Mouse (Mus musculus): ENCODE measurements around the gene Gm10645.

- TF ChIP-seq CTCF (IDR thresholded peaks at IDR 0.05; ENCODE audit: low read depth, low read length) (no peak), TAL1 (conservative IDR thresholded peaks at IDR 0.05; ENCODE audit: low read depth, low read length) (no peak)
Measured at GRCm38 (mm10) chr8:83199715-83200114, 33.7 kb upstream of the Gm10645 start.
